Mouse (Mus musculus) limb, embryonic 14.5 days (tissue): ENCODE results near the gene Atp8b5. TPM values are rescaled to one million over a fixed set of nuclear protein-coding genes. Genes with fewer than 3 reads are reported as not detected.

Source experiments
- ATAC-seq: fragments of 200-750 bp; cut with Nextera tagmentation; 2 replicates; pipeline ENCODE4 v1.8.0; 2017; ENCODE audit warnings: low read depth, moderate number of reproducible peaks, moderate TSS enrichment; ENCODE audit not compliant: low FRiP score
- DNase-seq: peaks from one replicate; pipeline ENCODE4 v3.0.0-alpha.2; 2015; ENCODE audit warnings: low spot score
- H3K27ac ChIP-seq: fragments of 300-500 bp; sonication (generic); replicated peaks from 2 replicates; pipeline ENCODE4 v1.5.1; 2014; ENCODE audit warnings: low read depth, mild to moderate bottlenecking, low read length, moderate library complexity, mixed read lengths
- H3K27me3 ChIP-seq: fragments of 300-500 bp; sonication (generic); 2 replicates; pipeline ENCODE4 v1.6.1; 2014; ENCODE audit warnings: low read length, mixed read lengths; ENCODE audit not compliant: control insufficient read depth, insufficient read depth
- H3K36me3 ChIP-seq: fragments of 300-500 bp; sonication (generic); 2 replicates; pipeline ENCODE4 v1.6.1; 2014; ENCODE audit warnings: mild to moderate bottlenecking, low read length, moderate library complexity, mixed read lengths; ENCODE audit not compliant: control insufficient read depth, insufficient read depth
- H3K4me1 ChIP-seq: fragments of 300-500 bp; sonication (generic); 2 replicates; pipeline ENCODE4 v1.6.1; 2014; ENCODE audit warnings: antibody characterized with exemption, low read length, mixed read lengths; ENCODE audit not compliant: control insufficient read depth, insufficient read depth
- H3K4me2 ChIP-seq: fragments of 300-500 bp; sonication (generic); replicated peaks from 2 replicates; pipeline ENCODE4 v1.6.1; 2014; ENCODE audit warnings: low read depth, mild to moderate bottlenecking, low read length, moderate library complexity; ENCODE audit not compliant: severe bottlenecking
- H3K4me3 ChIP-seq: fragments of 300-500 bp; sonication (generic); replicated peaks from 2 replicates; pipeline ENCODE4 v1.5.1; 2014; ENCODE audit warnings: low read length
- H3K9ac ChIP-seq: fragments of 300-500 bp; sonication (generic); 2 replicates; pipeline ENCODE4 v1.6.1; 2014; ENCODE audit warnings: mild to moderate bottlenecking, low read depth, low read length, moderate library complexity; ENCODE audit not compliant: severe bottlenecking
- H3K9me3 ChIP-seq: fragments of 300-500 bp; sonication (generic); 2 replicates; pipeline ENCODE4 v1.6.1; 2016; ENCODE audit warnings: low read length; ENCODE audit not compliant: control insufficient read depth
- POLR2A ChIP-seq: fragments of 200-500 bp; IDR thresholded peaks from 2 replicates; pipeline ENCODE4 v1.8.0; 2012; ENCODE audit warnings: inconsistent platforms, mild to moderate bottlenecking, moderate library complexity, borderline replicate concordance; ENCODE audit not compliant: insufficient read depth, insufficient read length; ENCODE audit errors: extremely low read depth
- WGBS: fragments of 180-500 bp; shearing (Covaris S2); extraction: QIAGEN DNeasy Blood & Tissue Kit; methylation state at CpG from one replicate; pipeline ENCODE4 v1.1.7; 2014; 5-methylcytosine and 5-hydroxymethylcytosine counted together
- polyA plus RNA-seq, 2 experiments: library from polyadenylated mRNA; depleted of rRNA in 1 of 2; stranded (reverse) in 1 of 2; unstranded in 1 of 2; fragments of >200 nt; fragmentation: Nextera tagmentation in 1 of 2; extraction: Ambion mirVana in 1 of 2; gene quantifications; 2 replicates each; pipeline versions ENCODE4 v1.2.1 to v1.2.3; 2012 to 2014

Atp8b5 gene
- polyA plus RNA-seq, 2 experiments: 0.52 to 1.3 TPM

GRCm38 (mm10) chr4:43266146-43266545, 813 bp upstream of the Atp8b5 start:
- Histone ChIP-seq H3K27me3 (no peaks in the 10 kb centered on the region), H3K9me3 (no peaks in the 10 kb centered on the region), H3K4me1 (0 out of 2 replicates have a peak, but pooled peaks cover 2% of the 10 kb centered on the region), H3K27ac (no peak overlapping the region), H3K4me3 (no peak overlapping the region), H3K4me2 (no peak overlapping the region), H3K36me3 (no peaks in the 10 kb centered on the region), H3K9ac (no peak overlapping the region)
- TF ChIP-seq POLR2A: no peak
- WGBS: 50% methylated on average over 2 of the region's 2 CpGs
- no peak for DNase-seq
- ATAC-seq: no peak

- Histone ChIP-seq H3K27me3 (no peaks in the 10 kb centered on the region), H3K27ac (no peak overlapping the region), H3K36me3 (no peaks in the 10 kb centered on the region), H3K9ac (0 out of 2 replicates have a peak overlapping the region, but pooled peaks have one; percentile 17), H3K4me2 (peak overlapping the region; percentile 43), H3K9me3 (no peaks in the 10 kb centered on the region), H3K4me1 (0 out of 2 replicates have a peak, but pooled peaks cover 2% of the 10 kb centered on the region), H3K4me3 (peak overlapping the region; percentile 27)
- WGBS: 8% methylated on average over 2 of the region's 2 CpGs
- no peak for TF ChIP-seq POLR2A
- no peak for DNase-seq
- ATAC-seq: no peak
These were observed 332 bp downstream of the Atp8b5 start for GRCm38 (mm10) chr4:43267323-43267658.

- DNase-seq (no peak), ATAC-seq (no peak)
- Histone ChIP-seq H3K27me3 (no peaks in the 10 kb centered on the region), H3K9me3 (no peaks in the 10 kb centered on the region), H3K36me3 (no peaks in the 10 kb centered on the region), H3K27ac (no peak overlapping the region), H3K9ac (no peak overlapping the region), H3K4me2 (no peak overlapping the region), H3K4me1 (no peaks in the 10 kb centered on the region), H3K4me3 (no peak overlapping the region)
- WGBS: 93% methylated on average over 5 of the region's 5 CpGs
- TF ChIP-seq POLR2A: no peak
These were observed 18.5 kb downstream of the Atp8b5 start for GRCm38 (mm10) chr4:43285476-43285875.

GRCm38 (mm10) chr4:43287305-43287704, 20.3 kb downstream of the Atp8b5 start:
- DNase-seq (no peak), ATAC-seq (no peak)
- H3K4me1 ChIP-seq: no peaks in the 10 kb centered on the region
- 59% methylated on average over 3 of the region's 3 CpGs for WGBS
- TF ChIP-seq POLR2A: no peak
- H3K27ac ChIP-seq: no peak overlapping the region
- no peaks in the 10 kb centered on the region for H3K9me3 ChIP-seq
- no peak overlapping the region for H3K4me3 ChIP-seq
- H3K36me3 ChIP-seq: no peaks in the 10 kb centered on the region
- H3K9ac ChIP-seq: no peak overlapping the region
- no peak overlapping the region for H3K4me2 ChIP-seq
- no peaks in the 10 kb centered on the region for H3K27me3 ChIP-seq

GRCm38 (mm10) chr4:43294001-43294400, 27.0 kb downstream of the Atp8b5 start:
- no peak for ATAC-seq
- no peak overlapping the region for H3K4me2 ChIP-seq
- no peaks in the 10 kb centered on the region for H3K9me3 ChIP-seq
- no peak for TF ChIP-seq POLR2A
- H3K4me1 ChIP-seq: no peaks in the 10 kb centered on the region
- no peak overlapping the region for H3K9ac ChIP-seq
- no peaks in the 10 kb centered on the region for H3K27me3 ChIP-seq
- no peak overlapping the region for H3K4me3 ChIP-seq
- no peak for DNase-seq
- no peaks in the 10 kb centered on the region for H3K36me3 ChIP-seq
- WGBS: 25% methylated on average over 6 of the region's 6 CpGs
- no peak overlapping the region for H3K27ac ChIP-seq
